Mouse (Mus musculus) CD4-positive, CD25-positive, alpha-beta regulatory T cell, adult 2 months (primary cell): ENCODE measurements around the gene Adcy1.

Experiments used
- DNase-seq: peaks from one replicate; pipeline ENCODE4 v3.0.0-alpha.2; 2012; ENCODE audit warnings: low read depth, low spot score

The Adcy1 gene

GRCm38 (mm10) chr11:7069762-7070161 lies 6.5 kb downstream of the Adcy1 start:
- no peak for DNase-seq

GRCm38 (mm10) chr11:7071617-7072016 lies 8.3 kb downstream of the Adcy1 start:
- DNase-seq: no peak

- no peak for DNase-seq
Measured at GRCm38 (mm10) chr11:7073556-7073955, 10.3 kb downstream of the Adcy1 start.

- no peak for DNase-seq
Measured at GRCm38 (mm10) chr11:7076510-7076909, 13.2 kb downstream of the Adcy1 start.

GRCm38 (mm10) chr11:7081893-7082292 lies 18.6 kb downstream of the Adcy1 start:
- DNase-seq: no peak

- DNase-seq: no peak
Measured at GRCm38 (mm10) chr11:7083911-7084310, 20.6 kb downstream of the Adcy1 start.

- no peak for DNase-seq
Measured at GRCm38 (mm10) chr11:7085184-7085583, 21.9 kb downstream of the Adcy1 start.

- DNase-seq: no peak
Measured at GRCm38 (mm10) chr11:7091120-7091519, 27.8 kb downstream of the Adcy1 start.

GRCm38 (mm10) chr11:7094844-7095243 lies 31.6 kb downstream of the Adcy1 start:
- no peak for DNase-seq

- DNase-seq: no peak
Measured at GRCm38 (mm10) chr11:7101674-7102073, 38.4 kb downstream of the Adcy1 start.

GRCm38 (mm10) chr11:7102256-7103194 lies 39.2 kb downstream of the Adcy1 start:
- DNase-seq: no peak

GRCm38 (mm10) chr11:7105337-7105736 lies 42.0 kb downstream of the Adcy1 start:
- no peak for DNase-seq

GRCm38 (mm10) chr11:7109131-7109530 lies 45.8 kb downstream of the Adcy1 start:
- no peak for DNase-seq

GRCm38 (mm10) chr11:7113046-7113445 lies 49.8 kb downstream of the Adcy1 start:
- DNase-seq: no peak

- no peak for DNase-seq
Measured at GRCm38 (mm10) chr11:7113687-7114086, 50.4 kb downstream of the Adcy1 start.

- no peak for DNase-seq
Measured at GRCm38 (mm10) chr11:7114312-7114711, 51.0 kb downstream of the Adcy1 start.

GRCm38 (mm10) chr11:7116647-7117046 lies 53.4 kb downstream of the Adcy1 start:
- no peak for DNase-seq

- no peak for DNase-seq
Measured at GRCm38 (mm10) chr11:7129319-7130051, 66.2 kb downstream of the Adcy1 start.

- DNase-seq: no peak
Measured at GRCm38 (mm10) chr11:7132736-7133387, 69.6 kb downstream of the Adcy1 start.

GRCm38 (mm10) chr11:7133736-7134135 lies 70.4 kb downstream of the Adcy1 start:
- no peak for DNase-seq

- no peak for DNase-seq
Measured at GRCm38 (mm10) chr11:7134319-7134718, 71.0 kb downstream of the Adcy1 start.

- DNase-seq: no peak
Measured at GRCm38 (mm10) chr11:7135301-7135700, 72.0 kb downstream of the Adcy1 start.
